Mouse (Mus musculus) lung, adult 10 weeks (tissue): ENCODE measurements around the gene Acot10. TPM values are rescaled to one million over a fixed set of nuclear protein-coding genes. Genes with fewer than 3 reads are reported as not detected.

Source experiments
- polyA plus RNA-seq: library from polyadenylated mRNA; stranded (reverse); fragments of 350-450 nt; fragmentation: Illumina TruSeq; extraction: RNeasy Lipid Tissue Mini Kit (QIAGEN cat#74804); gene quantifications from one replicate; pipeline ENCODE4 v1.2.3, GENCODE M21; 2014; ENCODE audit warnings: low read depth, low replicate concordance; ENCODE audit not compliant: insufficient read depth

Gene Acot10
- not detected for polyA plus RNA-seq

GRCm38 (mm10) chr15:20666650-20667049 lies at the start of gene Acot10:
TSS of gene Acot10 (minus strand) at chr15:20666750.

Other genes starting within 250 kb of the Acot10 start
- not detected for gene Cdh12, start 217.5 kb downstream of the Acot10 start, polyA plus RNA-seq